Mouse (Mus musculus) CD4-positive, CD25-positive, alpha-beta regulatory T cell, adult 9 weeks (primary cell): Measurements from ENCODE around the gene Myh13. TPM values are rescaled to one million over a fixed set of nuclear protein-coding genes. Genes with fewer than 3 reads are reported as not detected.

Experiments
- polyA plus RNA-seq: library from polyadenylated mRNA; unstranded; fragments of 100-300 nt; shearing (Covaris generic); gene quantifications from one replicate; pipeline ENCODE4 v1.2.1, GENCODE M21; 2017

Myh13 gene
- polyA plus RNA-seq = not detected

DNA sequence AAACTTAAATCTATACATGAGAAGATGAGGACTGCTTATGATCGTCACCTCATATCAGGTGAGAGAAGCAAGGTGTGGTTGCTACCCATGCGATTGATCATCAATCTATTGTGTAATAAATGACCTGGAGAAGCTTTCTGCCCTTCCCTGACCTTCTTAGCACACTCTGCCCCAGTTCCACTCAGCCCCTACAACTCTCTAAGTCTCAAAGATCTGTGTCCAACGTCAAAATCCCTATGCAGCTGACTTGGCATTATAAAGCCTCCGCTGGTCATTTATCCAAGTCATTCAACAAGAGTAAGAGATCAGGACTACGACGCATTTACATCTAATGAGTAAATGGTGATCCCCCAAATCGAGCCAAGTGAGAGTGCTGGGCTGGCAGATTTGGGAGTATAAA lies at the start of gene Myh13:
Gene Myh13 (plus strand): TSS at position 301 of the 400 bp plus-strand sequence.

GRCm38 (mm10) chr11:67276601-67277174 lies 44.8 kb upstream of the Myh13 start, which contains the start of gene Myh8:
Myh8 (plus strand) TSS chr11:67277124.

Other genes starting within 250 kb of the Myh13 start
- gene Myh3, start 243.4 kb upstream of the Myh13 start, polyA plus RNA-seq = 0.45 TPM
- not detected for gene Myh2, start 150.6 kb upstream of the Myh13 start, polyA plus RNA-seq
- gene Myh1, start 121.6 kb upstream of the Myh13 start, polyA plus RNA-seq = not detected
- gene Myh4, start 83.6 kb upstream of the Myh13 start, polyA plus RNA-seq = not detected
- not detected for gene Myh8, start 44.5 kb upstream of the Myh13 start, polyA plus RNA-seq
- 0.12 TPM for gene Gas7, start 133.8 kb downstream of the Myh13 start, polyA plus RNA-seq